Mouse (Mus musculus): ENCODE measurements around the gene N4bp1. TPM values are rescaled to one million over a fixed set of nuclear protein-coding genes. Genes with fewer than 3 reads are reported as not detected.

The N4bp1 gene
- polyA plus RNA-seq, 1 experiment, result 12.7 TPM

GRCm38 (mm10) chr8:86781094-86781493 lies 104.0 kb downstream of the N4bp1 start:
- Histone ChIP-seq H3K4me1 (ENCODE audit: control insufficient read depth, insufficient read depth, low read length) (no peaks in the 10 kb centered on the region; the same call in 1 of the 2 replicates), H3K4me3 (replicated peaks; ENCODE audit: control insufficient read depth, low read depth, low read length) (no peak overlapping the region), H3K27ac (ENCODE audit: control insufficient read depth, insufficient read depth, low read depth, low read length, poor library complexity) (no peak overlapping the region)
- 84% methylated on average over 8 of the region's 8 CpGs for WGBS
- no peak for TF ChIP-seq CTCF (IDR thresholded peaks at IDR 0.05; ENCODE audit: control insufficient read depth, insufficient read depth, low read length)

GRCm38 (mm10) chr8:86779207-86779606 lies 105.9 kb downstream of the N4bp1 start:
- H3K4me3 ChIP-seq (replicated peaks; ENCODE audit: control insufficient read depth, low read depth, low read length), result no peak overlapping the region
- TF ChIP-seq POLR2A (IDR thresholded peaks at IDR 0.05; ENCODE audit: borderline replicate concordance, control insufficient read depth, low read depth, low read length) (no peak), CTCF (IDR thresholded peaks at IDR 0.05; ENCODE audit: control insufficient read depth, insufficient read depth, low read length) (no peak)
- 58% methylated on average over 8 of the region's 8 CpGs for WGBS
- H3K4me1 ChIP-seq (ENCODE audit: control insufficient read depth, insufficient read depth, low read length), result no peaks in the 10 kb centered on the region; the same call in 1 of the 2 replicates
- H3K27ac ChIP-seq (ENCODE audit: control insufficient read depth, insufficient read depth, low read depth, low read length, poor library complexity), result no peak overlapping the region

- TF ChIP-seq POLR2A (IDR thresholded peaks at IDR 0.05; ENCODE audit: borderline replicate concordance, control insufficient read depth, low read depth, low read length), result no peak
- no peak for TF ChIP-seq CTCF (IDR thresholded peaks at IDR 0.05; ENCODE audit: control insufficient read depth, insufficient read depth, low read length)
- Histone ChIP-seq H3K4me1 (ENCODE audit: control insufficient read depth, insufficient read depth, low read length) (peaks cover 2% of the 10 kb centered on the region; the same call in 1 of the 2 replicates), H3K4me3 (replicated peaks; ENCODE audit: control insufficient read depth, low read depth, low read length) (no peak overlapping the region), H3K27ac (ENCODE audit: control insufficient read depth, insufficient read depth, low read depth, low read length, poor library complexity) (no peak overlapping the region)
- 65% methylated on average over 1 of the region's 1 CpGs for WGBS
Measured at GRCm38 (mm10) chr8:86769945-86770715, 114.9 kb downstream of the N4bp1 start.

- Histone ChIP-seq H3K4me1 (ENCODE audit: control insufficient read depth, insufficient read depth, low read length) (peaks cover 2% of the 10 kb centered on the region; the same call in 1 of the 2 replicates), H3K4me3 (replicated peaks; ENCODE audit: control insufficient read depth, low read depth, low read length) (no peak overlapping the region), H3K27ac (ENCODE audit: control insufficient read depth, insufficient read depth, low read depth, low read length, poor library complexity) (no peak overlapping the region)
- no peak for TF ChIP-seq POLR2A (IDR thresholded peaks at IDR 0.05; ENCODE audit: borderline replicate concordance, control insufficient read depth, low read depth, low read length)
- no peak for TF ChIP-seq CTCF (IDR thresholded peaks at IDR 0.05; ENCODE audit: control insufficient read depth, insufficient read depth, low read length)
- 62% methylated on average over 5 of the region's 5 CpGs for WGBS
Measured at GRCm38 (mm10) chr8:86768499-86768898, 116.6 kb downstream of the N4bp1 start.

GRCm38 (mm10) chr8:86766548-86767211 lies 118.4 kb downstream of the N4bp1 start:
- TF ChIP-seq POLR2A (IDR thresholded peaks at IDR 0.05; ENCODE audit: borderline replicate concordance, control insufficient read depth, low read depth, low read length) (no peak), CTCF (IDR thresholded peaks at IDR 0.05; ENCODE audit: control insufficient read depth, insufficient read depth, low read length) (no peak)
- H3K4me3 ChIP-seq (replicated peaks; ENCODE audit: control insufficient read depth, low read depth, low read length), result no peak overlapping the region
- WGBS, result 72% methylated on average over 9 of the region's 9 CpGs
- peaks cover 2% of the 10 kb centered on the region; the same call in 1 of the 2 replicates for H3K4me1 ChIP-seq (ENCODE audit: control insufficient read depth, insufficient read depth, low read length)
- no peak overlapping the region for H3K27ac ChIP-seq (ENCODE audit: control insufficient read depth, insufficient read depth, low read depth, low read length, poor library complexity)

GRCm38 (mm10) chr8:86765669-86766068 lies 119.4 kb downstream of the N4bp1 start:
- 83% methylated on average over 8 of the region's 8 CpGs for WGBS
- no peak overlapping the region for H3K27ac ChIP-seq (ENCODE audit: control insufficient read depth, insufficient read depth, low read depth, low read length, poor library complexity)
- H3K4me1 ChIP-seq (ENCODE audit: control insufficient read depth, insufficient read depth, low read length), result peaks cover 2% of the 10 kb centered on the region; the same call in 1 of the 2 replicates
- TF ChIP-seq POLR2A (IDR thresholded peaks at IDR 0.05; ENCODE audit: borderline replicate concordance, control insufficient read depth, low read depth, low read length), result no peak
- no peak for TF ChIP-seq CTCF (IDR thresholded peaks at IDR 0.05; ENCODE audit: control insufficient read depth, insufficient read depth, low read length)
- no peak overlapping the region for H3K4me3 ChIP-seq (replicated peaks; ENCODE audit: control insufficient read depth, low read depth, low read length)

- WGBS, result 60% methylated on average over 10 of the region's 10 CpGs
- Histone ChIP-seq H3K4me1 (ENCODE audit: control insufficient read depth, insufficient read depth, low read length) (peaks cover 2% of the 10 kb centered on the region; the same call in 1 of the 2 replicates), H3K4me3 (replicated peaks; ENCODE audit: control insufficient read depth, low read depth, low read length) (no peak overlapping the region), H3K27ac (ENCODE audit: control insufficient read depth, insufficient read depth, low read depth, low read length, poor library complexity) (no peak overlapping the region)
- TF ChIP-seq POLR2A (IDR thresholded peaks at IDR 0.05; ENCODE audit: borderline replicate concordance, control insufficient read depth, low read depth, low read length) (no peak), CTCF (IDR thresholded peaks at IDR 0.05; ENCODE audit: control insufficient read depth, insufficient read depth, low read length) (no peak)
Measured at GRCm38 (mm10) chr8:86765155-86765554, 119.9 kb downstream of the N4bp1 start.

- no peak overlapping the region for H3K27ac ChIP-seq (ENCODE audit: control insufficient read depth, insufficient read depth, low read depth, low read length, poor library complexity)
- WGBS, result 87% methylated on average over 5 of the region's 5 CpGs
- H3K4me1 ChIP-seq (ENCODE audit: control insufficient read depth, insufficient read depth, low read length), result peaks cover 2% of the 10 kb centered on the region; the same call in 1 of the 2 replicates
- no peak overlapping the region for H3K4me3 ChIP-seq (replicated peaks; ENCODE audit: control insufficient read depth, low read depth, low read length)
- no peak for TF ChIP-seq CTCF (IDR thresholded peaks at IDR 0.05; ENCODE audit: control insufficient read depth, insufficient read depth, low read length)
- TF ChIP-seq POLR2A (IDR thresholded peaks at IDR 0.05; ENCODE audit: borderline replicate concordance, control insufficient read depth, low read depth, low read length), result no peak
Measured at GRCm38 (mm10) chr8:86762806-86763205, 122.3 kb downstream of the N4bp1 start.
